Mouse (Mus musculus) ovary, adult 18-20 months (tissue): ENCODE measurements around the gene Olfr812.
"Not testable (repeated sequence)": the region's sequence is repeated elsewhere in the genome, so short reads cannot be mapped to it uniquely, and the experiment has no call there.

Experiments used
- DNase-seq: peaks from one replicate; pipeline ENCODE4 v3.0.0; 2022; ENCODE audit warnings: low spot score, mixed read lengths

Olfr812 gene

GRCm38 (mm10) chr10:129845994-129846393 lies at the start of gene Olfr812:
Gene Olfr812, minus strand, starts transcription at chr10:129846094.
- no peak for DNase-seq

- no peak for DNase-seq
Measured at GRCm38 (mm10) chr10:129885934-129886333, 40.0 kb upstream of the Olfr812 start.

- DNase-seq: not testable (repeated sequence)
Measured at GRCm38 (mm10) chr10:129885496-129885895, 39.6 kb upstream of the Olfr812 start.

- DNase-seq: not testable (repeated sequence)
Measured at GRCm38 (mm10) chr10:129879751-129880150, 33.9 kb upstream of the Olfr812 start, which contains the start of gene Olfr814. Gene Olfr814, minus strand, starts transcription at chr10:129879851.

- no peak for DNase-seq
Measured at GRCm38 (mm10) chr10:129855067-129855466, 9.2 kb upstream of the Olfr812 start, which contains the start of gene Olfr813. Gene Olfr813, plus strand, starts transcription at chr10:129855367.

- DNase-seq: no peak
Measured at GRCm38 (mm10) chr10:129847343-129847742, 1.4 kb upstream of the Olfr812 start.

GRCm38 (mm10) chr10:129804296-129804695 lies 41.6 kb downstream of the Olfr812 start, which contains the start of gene Olfr811:
Gene Olfr811, minus strand, starts transcription at chr10:129804396.
- DNase-seq: no peak

- no peak for DNase-seq
Measured at GRCm38 (mm10) chr10:129794817-129795216, 51.1 kb downstream of the Olfr812 start, which contains the start of gene Olfr810. Gene Olfr810, minus strand, starts transcription at chr10:129794917.
